16 mouse cellular contexts compared by ENCODE assay signal in genomic region chr4:148128241-148128640, GRCm38 (mm10). TPM values are rescaled to one million over a fixed set of nuclear protein-coding genes. Genes with fewer than 3 reads are reported as not detected.
DNase-seq lines count a peak whose midpoint lies in the region; ATAC-seq lines count a peak whose summit lies in the region.
"Had no signal": no experiment of that assay in that cellular context is flagged by ENCODE, and none has a peak within 500 bp of the region (broad histone marks: within the 10 kb centered on the region; RNA-seq: fewer than 3 reads in every experiment).

No protein-coding gene starts in this region.

- no peak for DNase-seq in hindbrain, embryonic 11.5 days (ENCODE audit: low spot score)
- no peak for DNase-seq in midbrain, embryonic 10.5 days (ENCODE audit: low spot score)
- no peak for DNase-seq in right cerebral cortex, adult 18-20 months
- no peak for DNase-seq in heart, postnatal 14 days
- no peak for DNase-seq in right cerebral cortex, postnatal 14 days
- DNase-seq: cerebellum, adult 8-10 months; gastrocnemius, postnatal 10 days; heart, adult 2 months; kidney, adult 9 months; kidney, postnatal 4 days; liver; liver, postnatal 0 days had no signal

- H3K9ac ChIP-seq in forebrain, embryonic 16.5 days (replicated peaks; ENCODE audit: low read depth, low read length) = peak overlapping the region; percentile 100; the same call in 1 of the 2 replicates
- H3K9ac ChIP-seq in hindbrain, embryonic 11.5 days (ENCODE audit: low read depth, low read length) = peak overlapping the region; percentile 21; the same call in 1 of the 2 replicates
- H3K9ac ChIP-seq in neural tube, embryonic 12.5 days = no peak overlapping the region; the same call in 1 of the 2 replicates
- H3K9ac ChIP-seq: heart, embryonic 15.5 days; liver, postnatal 0 days; stomach, embryonic 15.5 days had no signal

- H3K4me1 ChIP-seq in forebrain, embryonic 16.5 days (replicated peaks; ENCODE audit: control insufficient read depth, insufficient read depth, low read length) = peaks cover 54% of the 10 kb centered on the region
- peaks cover 3% of the 10 kb centered on the region; the same call in 1 of the 2 replicates for H3K4me1 ChIP-seq in hindbrain, embryonic 11.5 days (replicated peaks; ENCODE audit: control insufficient read depth, insufficient read depth, low read length)
- H3K4me1 ChIP-seq in midbrain, embryonic 10.5 days = peaks cover 65% of the 10 kb centered on the region
- H3K4me1 ChIP-seq in neural tube, embryonic 12.5 days = peaks cover 48% of the 10 kb centered on the region

- 44% methylated on average over 1 of the region's 1 CpGs for WGBS in forebrain, embryonic 16.5 days
- WGBS in hindbrain, embryonic 11.5 days = 50% methylated on average over 1 of the region's 1 CpGs
- 77% methylated on average over 1 of the region's 1 CpGs for WGBS in midbrain, embryonic 10.5 days
- WGBS in neural tube, embryonic 12.5 days = 63% methylated on average over 1 of the region's 1 CpGs

- H3K4me3 ChIP-seq in forebrain, embryonic 16.5 days (replicated peaks; ENCODE audit: low read length) = peak overlapping the region; percentile 87
- peak overlapping the region; percentile 70 for H3K4me3 ChIP-seq in hindbrain, embryonic 11.5 days (ENCODE audit: low read depth, low read length)
- H3K4me3 ChIP-seq in midbrain, embryonic 10.5 days = peak overlapping the region; percentile 71; the same call in 1 of the 2 replicates
- H3K4me3 ChIP-seq in neural tube, embryonic 12.5 days = no peak overlapping the region
- H3K4me3 ChIP-seq: heart, adult 2 months; heart, embryonic 15.5 days; stomach, embryonic 15.5 days had no signal

- no peaks in the 10 kb centered on the region for H3K36me3 ChIP-seq in forebrain, embryonic 16.5 days (ENCODE audit: control insufficient read depth, insufficient read depth)
- H3K36me3 ChIP-seq in hindbrain, embryonic 11.5 days (ENCODE audit: control insufficient read depth, insufficient read depth, low read length) = no peaks in the 10 kb centered on the region
- peaks cover 28% of the 10 kb centered on the region for H3K36me3 ChIP-seq in midbrain, embryonic 10.5 days
- no peaks in the 10 kb centered on the region for H3K36me3 ChIP-seq in neural tube, embryonic 12.5 days
- H3K36me3 ChIP-seq: heart, embryonic 15.5 days; stomach, embryonic 15.5 days had no signal

- H3K27ac ChIP-seq in forebrain, embryonic 16.5 days (ENCODE audit: low read length) = 0 out of 2 replicates have a peak overlapping the region, but pooled peaks have one; percentile 97
- peak overlapping the region; percentile 99; the same call in 1 of the 2 replicates for H3K27ac ChIP-seq in hindbrain, embryonic 11.5 days (ENCODE audit: low read depth, low read length)
- H3K27ac ChIP-seq in midbrain, embryonic 10.5 days (replicated peaks) = peak overlapping the region; percentile 99; the same call in 1 of the 2 replicates
- H3K27ac ChIP-seq in neural tube, embryonic 12.5 days = no peak overlapping the region
- H3K27ac ChIP-seq: heart, adult 2 months; heart, embryonic 15.5 days; stomach, embryonic 15.5 days had no signal

- peak overlapping the region; percentile 97 for H3K4me2 ChIP-seq in forebrain, embryonic 16.5 days (ENCODE audit: low read length)
- H3K4me2 ChIP-seq in hindbrain, embryonic 11.5 days (replicated peaks; ENCODE audit: low read depth, low read length) = peak overlapping the region; percentile 88
- H3K4me2 ChIP-seq in neural tube, embryonic 12.5 days (replicated peaks) = peak overlapping the region; percentile 84
- H3K4me2 ChIP-seq: heart, embryonic 15.5 days; stomach, embryonic 15.5 days had no signal

- intact Hi-C loops in heart, postnatal 14 days (cut with DNase I) = no loop called here

- H3K27me3 ChIP-seq in forebrain, embryonic 16.5 days (replicated peaks; ENCODE audit: control insufficient read depth, insufficient read depth, low read length) = no peaks in the 10 kb centered on the region
- H3K27me3 ChIP-seq in hindbrain, embryonic 11.5 days (ENCODE audit: control insufficient read depth, insufficient read depth, low read length) = no peaks in the 10 kb centered on the region; the same call in 1 of the 2 replicates
- peaks cover 63% of the 10 kb centered on the region for H3K27me3 ChIP-seq in midbrain, embryonic 10.5 days (ENCODE audit: low read depth, poor library complexity, severe bottlenecking)
- peaks cover 12% of the 10 kb centered on the region; the same call in 1 of the 2 replicates for H3K27me3 ChIP-seq in neural tube, embryonic 12.5 days (replicated peaks)

- no peaks in the 10 kb centered on the region for H3K9me3 ChIP-seq in forebrain, embryonic 16.5 days (ENCODE audit: control insufficient read depth, low read length)
- no peaks in the 10 kb centered on the region for H3K9me3 ChIP-seq in hindbrain, embryonic 11.5 days (ENCODE audit: control insufficient read depth, low read length)
- no peaks in the 10 kb centered on the region; the same call in 1 of the 2 replicates for H3K9me3 ChIP-seq in midbrain, embryonic 10.5 days (replicated peaks)
- no peaks in the 10 kb centered on the region for H3K9me3 ChIP-seq in neural tube, embryonic 12.5 days
- H3K9me3 ChIP-seq: heart, embryonic 15.5 days; stomach, embryonic 15.5 days had no signal

- no peak for ATAC-seq in forebrain, embryonic 16.5 days
- ATAC-seq in hindbrain, embryonic 11.5 days (ENCODE audit: low FRiP score) = no peak
- no peak for ATAC-seq in neural tube, embryonic 12.5 days (ENCODE audit: low FRiP score, low read depth)
- ATAC-seq: liver, postnatal 0 days had no signal

RNA-seq across cellular contexts. Expression of gene Mad2l2, which starts 1.9 kb away (rescaled TPM):
- 127 TPM in 2 replicates for polyA plus RNA-seq in forebrain, embryonic 16.5 days (2015; fragmentation: Nextera tagmentation; extraction: Ambion mirVana)
- 82.5 and 88.2 TPM in 2 replicates for polyA plus RNA-seq in hindbrain, embryonic 11.5 days (2014; fragmentation: Nextera tagmentation; extraction: Ambion mirVana)
- polyA plus RNA-seq in midbrain, embryonic 10.5 days (2016; fragmentation: Nextera tagmentation; extraction: Ambion mirVana) = 72.6 and 85.2 TPM in 2 replicates
- 89.3 and 90.6 TPM in 2 replicates for polyA plus RNA-seq in neural tube, embryonic 12.5 days (2016; fragmentation: Nextera tagmentation; extraction: Ambion mirVana)
- total RNA-seq in heart, postnatal 14 days (2021) = 10 to 100 TPM; 11.5 to 12.5 TPM

RNA-seq across cellular contexts. Expression of gene Draxin, which starts 2.3 kb away (rescaled TPM):
- polyA plus RNA-seq in forebrain, embryonic 16.5 days (2015; fragmentation: Nextera tagmentation; extraction: Ambion mirVana) = 22.7 and 23.5 TPM in 2 replicates
- 12.8 and 13.8 TPM in 2 replicates for polyA plus RNA-seq in hindbrain, embryonic 11.5 days (2014; fragmentation: Nextera tagmentation; extraction: Ambion mirVana)
- polyA plus RNA-seq in midbrain, embryonic 10.5 days (2016; fragmentation: Nextera tagmentation; extraction: Ambion mirVana) = 5.3 and 7.5 TPM in 2 replicates
- polyA plus RNA-seq in neural tube, embryonic 12.5 days (2016; fragmentation: Nextera tagmentation; extraction: Ambion mirVana) = 11.8 and 12.4 TPM in 2 replicates
- under 1 TPM; 0.05 to 0.07 TPM for total RNA-seq in heart, postnatal 14 days (2021)
- polyA plus RNA-seq: heart, embryonic 15.5 days had no signal

RNA-seq across cellular contexts. Expression of gene Fbxo6, which starts 23.7 kb away (rescaled TPM):
- 14.4 and 17.7 TPM in 2 replicates for polyA plus RNA-seq in forebrain, embryonic 16.5 days (2015; fragmentation: Nextera tagmentation; extraction: Ambion mirVana)
- polyA plus RNA-seq in hindbrain, embryonic 11.5 days (2014; fragmentation: Nextera tagmentation; extraction: Ambion mirVana) = 14.6 and 15.5 TPM in 2 replicates
- 11.4 and 13.0 TPM in 2 replicates for polyA plus RNA-seq in midbrain, embryonic 10.5 days (2016; fragmentation: Nextera tagmentation; extraction: Ambion mirVana)
- 13.9 and 16.1 TPM in 2 replicates for polyA plus RNA-seq in neural tube, embryonic 12.5 days (2016; fragmentation: Nextera tagmentation; extraction: Ambion mirVana)
- total RNA-seq in heart, postnatal 14 days (2021) = 10 to 100 TPM; 28.3 to 30.6 TPM

RNA-seq across cellular contexts. Expression of gene Fbxo44, which starts 32.0 kb away (rescaled TPM):
- 60.3 and 67.1 TPM in 2 replicates for polyA plus RNA-seq in forebrain, embryonic 16.5 days (2015; fragmentation: Nextera tagmentation; extraction: Ambion mirVana)
- polyA plus RNA-seq in hindbrain, embryonic 11.5 days (2014; fragmentation: Nextera tagmentation; extraction: Ambion mirVana) = 82.2 and 82.5 TPM in 2 replicates
- 39.6 and 58.5 TPM in 2 replicates for polyA plus RNA-seq in midbrain, embryonic 10.5 days (2016; fragmentation: Nextera tagmentation; extraction: Ambion mirVana)
- 79.5 and 82.3 TPM in 2 replicates for polyA plus RNA-seq in neural tube, embryonic 12.5 days (2016; fragmentation: Nextera tagmentation; extraction: Ambion mirVana)
- 10 to 100 TPM in 1 of 2 experiments, 1 to 10 TPM in 1; 9.9 to 11.0 TPM for total RNA-seq in heart, postnatal 14 days (2021)

RNA-seq across cellular contexts. Expression of gene Fbxo2, which starts 32.2 kb away (rescaled TPM):
- polyA plus RNA-seq in forebrain, embryonic 16.5 days (2015; fragmentation: Nextera tagmentation; extraction: Ambion mirVana) = 4.3 and 4.7 TPM in 2 replicates
- 3.0 and 3.2 TPM in 2 replicates for polyA plus RNA-seq in hindbrain, embryonic 11.5 days (2014; fragmentation: Nextera tagmentation; extraction: Ambion mirVana)
- polyA plus RNA-seq in midbrain, embryonic 10.5 days (2016; fragmentation: Nextera tagmentation; extraction: Ambion mirVana) = 1.1 and 1.3 TPM in 2 replicates
- 2.7 and 4.0 TPM in 2 replicates for polyA plus RNA-seq in neural tube, embryonic 12.5 days (2016; fragmentation: Nextera tagmentation; extraction: Ambion mirVana)
- not detected for total RNA-seq in heart, postnatal 14 days (2021)
- polyA plus RNA-seq: liver, postnatal 0 days had no signal
